Mouse (Mus musculus) MEL (cell line): ENCODE data around the gene B3gntl1.

Source experiments
- CTCF ChIP-seq, 3 experiments: IDR thresholded peaks in 2 of 3; conservative IDR thresholded peaks in 1 of 3; 2 replicates each; pipeline ENCODE4 v1.5.1; 2011 to 2012; ENCODE audit warnings: low read length in 3 of 3, low read depth in 2 of 3, mild to moderate bottlenecking in 2 of 3, improper control_type of control experiment in 1 of 3, inconsistent platforms in 1 of 3, mixed read lengths in 1 of 3, moderate library complexity in 1 of 3; ENCODE audit not compliant: control insufficient read depth in 1 of 3, insufficient read depth in 1 of 3, poor library complexity in 1 of 3, severe bottlenecking in 1 of 3
- JUND ChIP-seq: IDR thresholded peaks from 2 replicates; pipeline ENCODE4 v1.6.1; 2011; ENCODE audit warnings: low read depth, mild to moderate bottlenecking, improper control_type of control experiment, low read length
- MAX ChIP-seq: IDR thresholded peaks from 2 replicates; pipeline ENCODE4 v1.6.1; 2011; ENCODE audit warnings: low read length, improper control_type of control experiment
- NELFE ChIP-seq: IDR thresholded peaks from 2 replicates; pipeline ENCODE4 v1.6.1; 2011; ENCODE audit warnings: low read depth, low read length, improper control_type of control experiment
- POLR2A ChIP-seq, 2 experiments: IDR thresholded peaks; 2 replicates each; pipeline ENCODE4 v1.6.1; 2011 to 2012; ENCODE audit warnings: low read length in 2 of 2, mild to moderate bottlenecking in 2 of 2, control low read depth in 1 of 2, improper control_type of control experiment in 1 of 2, low read depth in 1 of 2, moderate library complexity in 1 of 2; ENCODE audit not compliant: control insufficient read depth in 1 of 2, insufficient read depth in 1 of 2, poor library complexity in 1 of 2
- POLR2AphosphoS2 ChIP-seq: IDR thresholded peaks from 2 replicates; pipeline ENCODE4 v1.6.1; 2011; ENCODE audit warnings: low read length, improper control_type of control experiment
- TCF12 ChIP-seq: IDR thresholded peaks from 2 replicates; pipeline ENCODE4 v1.6.1; 2014; ENCODE audit warnings: low read depth, mild to moderate bottlenecking, inconsistent platforms, low read length, improper control_type of control experiment, moderate library complexity
- USF1 ChIP-seq: IDR thresholded peaks from 2 replicates; pipeline ENCODE4 v1.6.1; 2014; ENCODE audit warnings: low read depth, mild to moderate bottlenecking, inconsistent platforms, low read length, improper control_type of control experiment, moderate library complexity
- ZNF384 ChIP-seq: IDR thresholded peaks from 2 replicates; pipeline ENCODE4 v1.6.1; 2012; ENCODE audit warnings: low read depth, mild to moderate bottlenecking, inconsistent platforms, low read length, improper control_type of control experiment

- TF ChIP-seq CTCF (IDR thresholded peaks at IDR 0.05 in 2 of 3, conservative IDR thresholded peaks at IDR 0.05 in 1 of 3; ENCODE audit: control insufficient read depth in 1 of 3, insufficient read depth in 1 of 3, low read depth in 2 of 3, low read length in 3 of 3, poor library complexity in 1 of 3, severe bottlenecking in 1 of 3) (no peak), POLR2A (IDR thresholded peaks at IDR 0.05; ENCODE audit: control insufficient read depth in 1 of 2, insufficient read depth in 1 of 2, low read depth in 1 of 2, low read length in 2 of 2, poor library complexity in 1 of 2) (no peak), USF1 (no peak), JUND (no peak), NELFE (no peak), MAX (no peak), ZNF384 (no peak), TCF12 (no peak), POLR2AphosphoS2 (no peak)
Observed at GRCm38 (mm10) chr11:121636646-121637045, 36.3 kb downstream of the B3gntl1 start.
